ENCODE assay signal across 20 mouse cellular contexts in the genomic region with DNA sequence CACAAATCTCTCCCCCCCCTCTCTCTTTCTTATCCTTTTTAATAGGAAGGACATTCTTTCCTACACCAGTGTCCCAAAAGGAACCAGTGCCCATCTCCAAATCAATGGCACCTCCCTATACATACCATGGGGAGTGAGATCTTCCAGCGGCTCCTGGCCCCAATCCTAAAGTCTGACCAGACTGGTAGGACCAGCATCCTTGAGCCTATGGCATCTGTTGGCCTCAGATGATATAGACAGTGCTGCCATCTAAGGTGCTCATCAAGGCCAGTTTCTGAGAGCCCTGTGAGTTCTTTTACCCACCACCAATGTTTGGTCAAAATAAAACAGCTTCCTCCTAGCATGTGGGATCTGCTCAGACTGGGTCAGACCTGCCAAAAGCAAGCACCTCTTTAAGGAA. TPM values are rescaled to one million over a fixed set of nuclear protein-coding genes. Genes with fewer than 3 reads are reported as not detected.
A peak's percentile ranks its signal among the peaks of the same experiment; 100 is the strongest.
DNase-seq lines count a peak whose midpoint lies in the region; ATAC-seq and TF ChIP-seq lines count a peak whose summit lies in the region.
"Had no signal": no experiment of that assay in that cellular context is flagged by ENCODE, and none has a peak within 500 bp of the region (broad histone marks: within the 10 kb centered on the region; RNA-seq: fewer than 3 reads in every experiment).

No protein-coding gene starts in this region.

- no peak overlapping the region for H3K27ac ChIP-seq in midbrain, embryonic 10.5 days (replicated peaks)
- no peak overlapping the region for H3K27ac ChIP-seq in midbrain, embryonic 11.5 days (ENCODE audit: low read depth, low read length)
- no peak overlapping the region for H3K27ac ChIP-seq in hindbrain, postnatal 0 days
- H3K27ac ChIP-seq in neural tube, embryonic 14.5 days (ENCODE audit: low read depth, low read length) = no peak overlapping the region
- H3K27ac ChIP-seq: heart, adult 2 months; kidney, embryonic 15.5 days had no signal

- peaks cover 5% of the 10 kb centered on the region; the same call in 1 of the 2 replicates for H3K27me3 ChIP-seq in midbrain, embryonic 10.5 days (ENCODE audit: low read depth, poor library complexity, severe bottlenecking)
- H3K27me3 ChIP-seq in midbrain, embryonic 11.5 days (ENCODE audit: control insufficient read depth, insufficient read depth, low read length) = no peaks in the 10 kb centered on the region
- H3K27me3 ChIP-seq in hindbrain, postnatal 0 days (ENCODE audit: insufficient read depth, low read length) = no peaks in the 10 kb centered on the region
- H3K27me3 ChIP-seq in neural tube, embryonic 14.5 days (ENCODE audit: control insufficient read depth, insufficient read depth, low read length) = no peaks in the 10 kb centered on the region
- H3K27me3 ChIP-seq: kidney, embryonic 15.5 days had no signal

- no peaks in the 10 kb centered on the region for H3K9me3 ChIP-seq in midbrain, embryonic 10.5 days (replicated peaks)
- no peaks in the 10 kb centered on the region for H3K9me3 ChIP-seq in midbrain, embryonic 11.5 days (ENCODE audit: control insufficient read depth, low read length)
- no peaks in the 10 kb centered on the region for H3K9me3 ChIP-seq in hindbrain, postnatal 0 days (ENCODE audit: low read length)
- H3K9me3 ChIP-seq in neural tube, embryonic 14.5 days (ENCODE audit: control insufficient read depth, low read length) = no peaks in the 10 kb centered on the region
- H3K9me3 ChIP-seq: kidney, embryonic 15.5 days had no signal

- H3K4me1 ChIP-seq in midbrain, embryonic 10.5 days = peaks cover 11% of the 10 kb centered on the region
- H3K4me1 ChIP-seq in midbrain, embryonic 11.5 days (ENCODE audit: control insufficient read depth, insufficient read depth, low read length) = peaks cover 3% of the 10 kb centered on the region; the same call in 1 of the 2 replicates
- peaks cover 24% of the 10 kb centered on the region for H3K4me1 ChIP-seq in hindbrain, postnatal 0 days (ENCODE audit: insufficient read depth, low read length)
- peaks cover 22% of the 10 kb centered on the region for H3K4me1 ChIP-seq in neural tube, embryonic 14.5 days (ENCODE audit: control insufficient read depth, insufficient read depth, low read length)

- H3K36me3 ChIP-seq in midbrain, embryonic 10.5 days = no peaks in the 10 kb centered on the region
- no peaks in the 10 kb centered on the region for H3K36me3 ChIP-seq in midbrain, embryonic 11.5 days (ENCODE audit: control insufficient read depth, insufficient read depth, low read length)
- no peaks in the 10 kb centered on the region for H3K36me3 ChIP-seq in hindbrain, postnatal 0 days (ENCODE audit: insufficient read depth, low read length)
- no peaks in the 10 kb centered on the region for H3K36me3 ChIP-seq in neural tube, embryonic 14.5 days (ENCODE audit: control insufficient read depth, insufficient read depth, low read length)
- H3K36me3 ChIP-seq: kidney, embryonic 15.5 days had no signal

- H3K4me3 ChIP-seq in midbrain, embryonic 10.5 days = 0 out of 2 replicates have a peak overlapping the region, but pooled peaks have one; percentile 84
- no peak overlapping the region for H3K4me3 ChIP-seq in midbrain, embryonic 11.5 days (ENCODE audit: low read depth, low read length)
- peak overlapping the region; percentile 94 for H3K4me3 ChIP-seq in hindbrain, postnatal 0 days (ENCODE audit: low read length)
- peak overlapping the region; percentile 2; the same call in 1 of the 2 replicates for H3K4me3 ChIP-seq in neural tube, embryonic 14.5 days (ENCODE audit: low read depth, low read length)
- H3K4me3 ChIP-seq: heart, adult 2 months had no signal

- no peak for TF ChIP-seq CTCF in hindbrain, postnatal 0 days (IDR thresholded peaks at IDR 0.05; ENCODE audit: low read depth)

- no peak overlapping the region for H3K4me2 ChIP-seq in midbrain, embryonic 11.5 days
- peak overlapping the region; percentile 76 for H3K4me2 ChIP-seq in hindbrain, postnatal 0 days (ENCODE audit: low read depth, low read length)
- H3K4me2 ChIP-seq in neural tube, embryonic 14.5 days (ENCODE audit: low read depth, low read length) = peak overlapping the region; percentile 57

- H3K9ac ChIP-seq in midbrain, embryonic 11.5 days (ENCODE audit: low read length) = no peak overlapping the region
- no peak overlapping the region for H3K9ac ChIP-seq in hindbrain, postnatal 0 days (replicated peaks; ENCODE audit: low read length)
- H3K9ac ChIP-seq in neural tube, embryonic 14.5 days (replicated peaks; ENCODE audit: low read depth, low read length) = no peak overlapping the region
- H3K9ac ChIP-seq: lung, embryonic 14.5 days had no signal

- ATAC-seq in midbrain, embryonic 11.5 days (ENCODE audit: low FRiP score) = no peak
- ATAC-seq in hindbrain, postnatal 0 days = no peak
- ATAC-seq in neural tube, embryonic 14.5 days (ENCODE audit: low read depth) = no peak

- 85% methylated on average over 1 of the region's 1 CpGs for WGBS in midbrain, embryonic 10.5 days
- 88% methylated on average over 1 of the region's 1 CpGs for whole genome bisulfite sequencing in midbrain, embryonic 11.5 days
- WGBS in hindbrain, postnatal 0 days = 92% methylated on average over 1 of the region's 1 CpGs
- 85% methylated on average over 1 of the region's 1 CpGs for WGBS in neural tube, embryonic 14.5 days

- DNase-seq in cerebellum, adult 9-11 months = peak; percentile 48
- DNase-seq in cerebellum, postnatal 14 days = no peak
- no peak for DNase-seq in midbrain, embryonic 10.5 days (ENCODE audit: low spot score)
- DNase-seq in midbrain, embryonic 11.5 days (ENCODE audit: low spot score, missing footprints) = no peak
- no peak for DNase-seq in hindbrain, postnatal 0 days (ENCODE audit: low spot score)
- no peak for DNase-seq in adrenal gland, adult 8-10 months
- no peak for DNase-seq in adrenal gland, postnatal 14 days
- DNase-seq: B cell, adult 2 months; cerebellum, adult 18-20 months; heart, adult 2 months; right cerebral cortex, postnatal 25 days; thymus, adult 2 months had no signal

RNA-seq across cellular contexts. Expression of gene Evi5l, which starts 1.6 kb away (rescaled TPM):
- polyA plus RNA-seq in midbrain, embryonic 10.5 days (2016; fragmentation: Nextera tagmentation; extraction: Ambion mirVana) = 24.9 and 38.1 TPM in 2 replicates
- 23.1 and 24.8 TPM in 2 replicates for polyA plus RNA-seq in midbrain, embryonic 11.5 days (2014; fragmentation: Nextera tagmentation; extraction: Ambion mirVana)
- 221 and 229 TPM in 2 replicates for total RNA-seq in hindbrain, postnatal 0 days (2014; rRNA removed)
- polyA plus RNA-seq in hindbrain, postnatal 0 days (2015; fragmentation: Nextera tagmentation; extraction: Ambion mirVana) = 92.0 and 98.3 TPM in 2 replicates
- 86.7 and 96.4 TPM in 2 replicates for polyA plus RNA-seq in neural tube, embryonic 14.5 days (2014; fragmentation: Nextera tagmentation; extraction: Ambion mirVana)
- total RNA-seq in adrenal gland, adult 8-10 months (2022) = 10 to 100 TPM; 40.0 to 81.6 (median 54.5) TPM
- 29.6 and 34.9 TPM in 2 replicates for total RNA-seq in adrenal gland, postnatal 14 days (2021)

RNA-seq across cellular contexts. Expression of gene Cd209g, which starts 34.0 kb away (rescaled TPM):
- not detected in 2 replicates for polyA plus RNA-seq in midbrain, embryonic 10.5 days (2016; fragmentation: Nextera tagmentation; extraction: Ambion mirVana)
- not detected in 2 replicates for polyA plus RNA-seq in midbrain, embryonic 11.5 days (2014; fragmentation: Nextera tagmentation; extraction: Ambion mirVana)
- not detected in 2 replicates for total RNA-seq in hindbrain, postnatal 0 days (2014; rRNA removed)
- 0.04 and 0.19 TPM in 2 replicates for polyA plus RNA-seq in hindbrain, postnatal 0 days (2015; fragmentation: Nextera tagmentation; extraction: Ambion mirVana)
- polyA plus RNA-seq in neural tube, embryonic 14.5 days (2014; fragmentation: Nextera tagmentation; extraction: Ambion mirVana) = not detected in 2 replicates
- total RNA-seq in adrenal gland, adult 8-10 months (2022) = 1 to 10 TPM in 1 of 4 experiments, under 1 TPM in 3; 0.35 to 1.2 (median 0.67) TPM
- 0.30 TPM in 1 of 2 replicates, not detected in the other for total RNA-seq in adrenal gland, postnatal 14 days (2021)
- total RNA-seq: liver, adult 2 months had no signal
- polyA plus RNA-seq: embryonic facial prominence, embryonic 11.5 days; heart, postnatal 0 days; intestine, embryonic 14.5 days; kidney, embryonic 15.5 days; lung, embryonic 14.5 days had no signal

RNA-seq across cellular contexts. Expression of gene Prr36, which starts 49.3 kb away (rescaled TPM):
- 10.8 and 18.6 TPM in 2 replicates for polyA plus RNA-seq in midbrain, embryonic 10.5 days (2016; fragmentation: Nextera tagmentation; extraction: Ambion mirVana)
- 25.9 and 31.9 TPM in 2 replicates for polyA plus RNA-seq in midbrain, embryonic 11.5 days (2014; fragmentation: Nextera tagmentation; extraction: Ambion mirVana)
- 11.5 and 32.4 TPM in 2 replicates for total RNA-seq in hindbrain, postnatal 0 days (2014; rRNA removed)
- polyA plus RNA-seq in hindbrain, postnatal 0 days (2015; fragmentation: Nextera tagmentation; extraction: Ambion mirVana) = 21.3 and 24.8 TPM in 2 replicates
- 48.5 and 53.3 TPM in 2 replicates for polyA plus RNA-seq in neural tube, embryonic 14.5 days (2014; fragmentation: Nextera tagmentation; extraction: Ambion mirVana)
- total RNA-seq in adrenal gland, adult 8-10 months (2022) = 10 to 100 TPM in 2 of 4 experiments, 1 to 10 TPM in 2; 5.8 to 12.8 (median 9.8) TPM
- total RNA-seq in adrenal gland, postnatal 14 days (2021) = 3.7 and 4.7 TPM in 2 replicates

RNA-seq across cellular contexts. Expression of gene Lrrc8e, which starts 58.7 kb away (rescaled TPM):
- 0.19 TPM in 2 replicates for polyA plus RNA-seq in midbrain, embryonic 10.5 days (2016; fragmentation: Nextera tagmentation; extraction: Ambion mirVana)
- 0.07 TPM in 1 of 2 replicates, not detected in the other for polyA plus RNA-seq in midbrain, embryonic 11.5 days (2014; fragmentation: Nextera tagmentation; extraction: Ambion mirVana)
- not detected in 2 replicates for total RNA-seq in hindbrain, postnatal 0 days (2014; rRNA removed)
- not detected in 2 replicates for polyA plus RNA-seq in hindbrain, postnatal 0 days (2015; fragmentation: Nextera tagmentation; extraction: Ambion mirVana)
- 0.07 TPM in 1 of 2 replicates, not detected in the other for polyA plus RNA-seq in neural tube, embryonic 14.5 days (2014; fragmentation: Nextera tagmentation; extraction: Ambion mirVana)
- total RNA-seq in adrenal gland, adult 8-10 months (2022) = 10 to 100 TPM; 27.4 to 59.1 (median 32.8) TPM
- 12.7 and 16.6 TPM in 2 replicates for total RNA-seq in adrenal gland, postnatal 14 days (2021)
- total RNA-seq: left cerebral cortex, postnatal 10 days had no signal
